Mouse (Mus musculus) activated CD4-positive, CD25-positive, alpha-beta regulatory T cell, adult 4 months (primary cell): ENCODE measurements at regions not wholly inside any gene's neighbourhood (a gene's known extent, or its start where the extent isn't known, plus 50 kb on each side); places are given as distances from the start of the nearest gene placed in this dataset.
"Not testable (repeated sequence)": the region's sequence is repeated elsewhere in the genome, so short reads cannot be mapped to it uniquely, and the experiment has no call there.

Experiments
- ATAC-seq: one replicate; pipeline ENCODE4 v1.8.0; 2017

DNA sequence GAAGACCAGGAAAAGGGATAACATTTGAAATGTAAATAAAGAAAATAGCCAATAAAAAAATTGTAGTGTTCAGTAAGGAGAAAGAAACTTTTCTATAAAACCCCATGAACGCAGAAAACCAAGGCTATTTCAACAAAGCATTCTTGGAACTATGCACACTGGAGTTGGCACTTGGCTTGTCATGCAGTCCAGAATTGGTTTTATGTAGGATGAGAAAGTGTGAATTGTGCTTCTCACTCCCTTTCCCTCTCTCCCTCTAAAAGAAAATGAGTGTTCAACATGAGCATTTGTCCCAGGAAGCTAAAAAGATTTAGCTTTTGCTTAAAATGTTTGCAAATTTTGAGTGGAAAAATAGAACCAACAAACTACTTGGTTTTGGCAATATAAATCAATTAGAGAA lies 841.6 kb upstream of the Adam24 start:
- ATAC-seq = no peak

DNA sequence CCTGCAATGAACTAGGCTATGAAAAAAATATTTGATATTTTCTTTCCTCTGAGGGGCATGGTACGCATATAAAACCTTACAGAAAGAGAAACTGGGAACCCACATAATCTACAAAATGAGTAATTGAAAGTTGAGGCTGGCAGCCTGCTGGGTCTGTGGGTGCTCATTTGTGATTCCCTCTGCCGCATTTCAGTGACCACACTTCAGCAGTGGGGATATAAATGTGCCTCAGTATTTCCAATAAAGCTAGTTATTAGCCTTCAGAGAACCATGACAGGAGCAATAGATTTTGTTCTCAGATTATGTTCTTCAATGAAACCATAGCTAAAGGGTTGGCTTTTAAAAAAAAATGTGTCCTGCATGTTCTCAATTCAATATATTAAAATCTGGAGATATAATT lies 828.0 kb upstream of the Adam24 start:
- no peak for ATAC-seq

DNA sequence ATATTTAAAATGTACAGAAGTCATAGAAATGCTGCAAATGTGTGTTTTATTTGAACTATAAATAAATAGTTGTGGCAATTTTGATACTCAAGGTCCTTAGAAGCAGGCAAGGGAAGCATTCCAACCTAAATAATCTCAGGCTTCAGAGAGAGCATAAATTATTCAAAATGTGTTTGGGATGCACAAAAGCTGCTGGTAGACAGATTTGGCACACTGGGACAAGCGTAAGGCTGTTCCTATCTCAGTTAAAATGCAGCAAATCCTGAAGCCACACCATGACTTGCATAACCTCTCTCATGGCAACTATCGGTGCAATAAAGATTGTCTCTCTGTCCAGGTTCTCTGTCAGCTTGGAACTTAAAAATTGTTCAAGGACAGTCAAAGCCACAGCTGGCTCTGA lies 812.3 kb upstream of the Adam24 start:
- no peak for ATAC-seq

DNA sequence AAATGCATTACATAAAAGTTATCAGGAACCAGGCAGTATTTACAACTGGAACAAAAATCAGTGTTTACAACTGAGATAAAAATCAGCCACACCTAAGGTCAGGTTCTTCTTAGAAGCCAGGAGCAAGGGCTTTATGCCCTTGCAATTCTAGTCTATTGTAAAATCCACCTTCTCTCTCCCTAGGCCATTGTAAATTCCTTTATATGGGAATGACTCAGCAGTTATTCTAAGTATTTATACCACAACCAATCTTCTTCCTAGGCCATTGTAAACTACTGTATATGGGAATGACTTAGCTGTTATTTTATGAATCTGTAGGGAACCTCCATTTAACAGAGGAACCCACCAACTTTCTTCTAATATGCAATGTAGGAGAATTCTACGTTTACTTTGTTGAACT lies 772.6 kb upstream of the Adam24 start:
- ATAC-seq = no peak

DNA sequence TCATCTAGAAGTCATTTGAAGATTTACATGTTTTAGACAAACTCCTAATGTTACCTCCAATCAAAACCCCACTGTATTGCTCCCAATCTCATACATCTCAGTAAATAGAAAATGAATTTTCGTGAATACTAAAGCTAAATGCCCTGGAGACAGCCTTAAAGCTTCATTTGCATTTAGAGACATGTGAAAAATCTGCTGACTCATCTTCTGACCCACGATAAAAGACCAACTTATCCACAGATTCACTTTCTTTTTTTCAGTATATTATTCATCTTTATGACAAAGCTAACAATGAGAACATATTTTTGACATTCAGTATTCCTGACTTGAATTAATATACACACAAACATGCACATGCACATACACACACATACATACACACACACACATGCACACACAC lies 762.0 kb upstream of the Adam24 start:
- ATAC-seq = no peak

GRCm38 (mm10) chr8:39921336-39921735 lies 753.5 kb upstream of the Adam24 start:
- no peak for ATAC-seq

DNA sequence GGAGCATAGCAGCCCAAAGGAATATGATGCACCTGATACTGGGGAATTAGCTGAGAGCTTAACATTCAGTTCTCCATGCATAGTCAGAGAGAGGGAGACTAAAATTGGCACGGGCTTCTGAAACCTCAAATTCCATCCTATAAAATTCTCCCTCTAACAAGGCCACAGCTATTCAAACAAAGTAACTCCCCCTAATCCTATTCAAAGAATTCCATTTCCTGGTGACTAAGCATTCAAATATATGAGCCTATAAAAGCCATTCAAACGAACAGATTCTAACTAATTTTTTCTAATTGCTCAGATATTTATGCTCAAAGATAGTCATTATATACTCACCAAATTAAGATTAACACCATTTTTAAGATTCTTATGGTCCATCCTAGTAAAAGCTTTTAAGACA lies 751.1 kb upstream of the Adam24 start:
- no peak for ATAC-seq

GRCm38 (mm10) chr8:39950178-39950896 lies 724.5 kb upstream of the Adam24 start:
- ATAC-seq = no peak

DNA sequence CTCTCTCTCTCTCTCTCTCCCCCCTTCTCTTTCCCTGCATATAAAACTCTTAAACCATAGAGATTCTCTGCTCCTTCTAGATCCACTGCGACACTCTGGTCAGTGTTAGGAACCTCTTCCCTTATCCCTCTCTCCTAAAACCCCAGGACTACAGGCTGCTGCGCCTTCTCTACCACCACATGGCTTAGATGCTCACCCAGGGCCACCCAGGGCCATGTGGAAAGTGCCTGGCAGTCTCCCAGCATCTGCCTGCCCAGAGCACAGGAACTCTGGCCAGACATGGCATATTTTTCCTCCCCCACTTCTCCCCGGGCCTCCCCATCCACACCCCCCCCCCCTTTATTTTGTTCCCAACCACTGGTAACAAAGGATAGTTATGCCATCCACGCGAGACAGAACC lies 720.4 kb upstream of the Adam24 start:
- ATAC-seq = no peak

DNA sequence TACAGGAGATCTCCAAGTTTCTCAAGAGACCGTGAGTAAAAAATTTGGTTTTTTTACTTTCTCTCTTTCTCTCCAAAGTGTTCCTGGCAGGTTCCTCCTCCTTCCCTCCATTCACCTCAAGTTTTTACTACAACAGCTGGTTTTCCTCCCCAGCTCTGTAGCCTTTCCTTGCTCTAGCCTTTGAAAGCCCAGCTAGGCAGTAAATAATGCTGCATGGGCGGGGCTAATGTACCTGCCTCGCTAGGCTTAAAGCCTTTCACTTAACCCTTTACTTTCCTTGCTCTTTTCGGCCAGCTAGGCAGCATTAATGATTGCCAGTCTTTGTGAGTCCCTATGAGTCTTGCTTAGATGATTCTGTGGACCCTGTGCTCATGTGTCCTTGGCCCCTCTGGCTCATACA lies 720.0 kb upstream of the Adam24 start:
- no peak for ATAC-seq

DNA sequence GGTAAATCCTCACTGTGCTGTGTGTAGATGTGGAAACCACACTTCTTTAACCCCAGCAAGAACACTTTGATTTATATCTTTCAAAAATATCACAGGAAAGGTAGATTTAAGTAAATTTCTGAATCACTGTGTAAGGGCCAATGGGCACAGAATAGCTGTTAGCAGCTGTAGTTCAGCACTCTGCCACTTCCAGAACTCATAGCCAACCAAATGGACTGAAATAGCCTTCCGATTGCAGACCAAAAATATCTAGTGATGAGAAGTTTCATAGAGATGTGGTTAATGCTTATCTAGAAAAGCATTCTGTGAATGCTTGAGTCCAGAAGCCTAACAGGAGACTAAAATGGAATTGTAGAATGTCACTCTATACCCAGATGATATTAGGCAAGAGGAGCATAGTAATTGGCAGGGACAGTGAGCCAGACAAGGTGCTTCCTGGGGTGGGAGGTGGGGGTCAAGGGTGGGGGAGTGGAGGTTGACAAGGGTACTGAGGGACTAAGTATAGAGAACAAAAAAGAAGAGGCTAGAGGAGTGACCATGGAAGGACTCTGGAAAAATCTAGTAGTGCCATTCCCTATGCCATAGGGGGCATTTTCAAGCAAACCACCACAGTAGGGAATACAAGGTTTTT lies 669.6 kb upstream of the Adam24 start:
- ATAC-seq = no peak

DNA sequence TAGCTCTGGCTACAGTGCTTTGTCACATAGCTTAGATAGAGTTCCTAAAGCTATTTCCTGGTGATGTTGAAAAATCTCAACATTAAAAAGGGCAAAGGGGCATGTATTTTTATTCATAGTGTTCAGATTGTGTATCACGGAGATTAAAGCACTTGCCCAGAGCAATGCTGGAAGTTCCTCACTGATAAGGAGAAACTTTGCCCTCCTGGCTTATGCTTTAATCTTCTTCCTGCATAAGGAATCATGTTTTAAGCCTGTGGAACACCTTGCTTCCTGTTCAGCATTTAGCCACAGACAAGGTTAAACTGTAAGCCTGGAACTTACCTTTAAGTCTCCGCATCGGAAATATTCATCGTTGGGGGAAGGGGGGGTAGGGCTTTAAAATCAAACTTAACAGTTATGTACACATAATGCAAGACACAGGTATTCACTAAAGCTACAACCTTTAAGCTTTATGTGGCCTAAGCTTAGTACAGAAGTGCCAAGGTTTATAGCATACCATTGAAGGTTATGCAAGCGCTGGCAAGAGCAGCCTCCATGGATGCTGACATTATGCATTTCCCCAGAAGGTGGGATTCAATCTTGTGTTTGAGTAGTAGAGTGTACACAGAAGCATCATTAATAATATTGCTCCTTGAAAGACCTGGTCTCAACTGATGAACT lies 655.5 kb upstream of the Adam24 start:
- ATAC-seq = no peak

- no peak for ATAC-seq
Observed at GRCm38 (mm10) chr8:40064145-40064544, 610.7 kb upstream of the Adam24 start.

DNA sequence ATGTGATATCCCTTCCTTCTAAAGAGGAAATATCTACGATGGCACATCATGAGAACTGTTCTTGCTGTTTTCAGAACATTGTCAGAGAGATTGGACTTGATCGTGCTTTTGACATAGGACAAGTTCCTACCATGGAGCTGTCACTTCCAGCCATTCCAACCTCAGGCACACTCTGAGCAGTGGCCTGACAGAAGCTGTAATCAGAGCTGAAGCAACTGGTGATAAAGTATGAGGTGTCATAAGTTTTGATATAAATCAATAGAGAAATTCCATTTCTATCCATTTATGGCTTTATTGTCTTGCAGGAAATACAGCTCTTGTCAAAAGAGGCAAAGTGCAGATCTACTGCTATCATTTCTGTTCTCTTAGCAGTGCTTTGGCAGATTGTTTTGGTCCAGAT lies 603.7 kb upstream of the Adam24 start:
- no peak for ATAC-seq

DNA sequence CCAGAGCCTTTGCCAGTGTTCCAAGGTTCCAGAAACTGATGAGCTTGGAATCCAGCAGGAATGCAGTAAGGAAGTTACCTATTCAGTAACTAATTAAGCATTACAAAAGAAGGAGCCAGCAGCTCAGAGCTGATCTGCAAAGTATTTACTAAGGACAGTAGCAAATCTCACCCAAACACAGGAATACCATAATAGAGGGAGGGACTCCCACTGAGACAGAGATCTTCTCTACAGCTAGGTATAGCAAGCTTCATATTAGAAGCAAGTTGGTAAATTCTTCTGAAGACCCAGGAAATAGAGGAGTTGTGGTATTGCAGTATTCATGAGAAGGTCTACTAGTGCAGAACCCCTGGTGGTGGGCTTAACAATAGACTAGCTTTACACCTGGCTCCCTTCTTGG lies 593.9 kb upstream of the Adam24 start:
- ATAC-seq = not testable (repeated sequence)

- ATAC-seq = no peak
Observed at GRCm38 (mm10) chr8:40084129-40084528, 590.7 kb upstream of the Adam24 start.

DNA sequence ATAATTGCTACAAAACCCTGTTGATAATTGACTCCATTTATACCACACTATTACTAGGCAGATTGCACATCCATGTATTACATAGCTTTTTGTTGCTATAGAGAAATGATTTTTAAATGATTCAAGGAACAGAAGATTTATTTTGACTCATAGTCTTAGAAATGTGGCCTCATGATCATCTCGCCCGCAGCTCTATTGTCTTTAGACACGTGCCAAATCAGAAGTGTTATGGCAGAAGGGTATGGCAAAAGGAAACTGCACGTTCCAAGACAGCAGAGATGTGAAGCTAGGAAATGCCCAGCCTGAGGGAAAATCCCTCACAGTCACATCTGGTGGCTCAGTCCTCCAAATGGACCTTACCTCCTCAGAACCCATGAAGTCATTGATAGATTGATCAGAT lies 585.5 kb upstream of the Adam24 start:
- no peak for ATAC-seq

DNA sequence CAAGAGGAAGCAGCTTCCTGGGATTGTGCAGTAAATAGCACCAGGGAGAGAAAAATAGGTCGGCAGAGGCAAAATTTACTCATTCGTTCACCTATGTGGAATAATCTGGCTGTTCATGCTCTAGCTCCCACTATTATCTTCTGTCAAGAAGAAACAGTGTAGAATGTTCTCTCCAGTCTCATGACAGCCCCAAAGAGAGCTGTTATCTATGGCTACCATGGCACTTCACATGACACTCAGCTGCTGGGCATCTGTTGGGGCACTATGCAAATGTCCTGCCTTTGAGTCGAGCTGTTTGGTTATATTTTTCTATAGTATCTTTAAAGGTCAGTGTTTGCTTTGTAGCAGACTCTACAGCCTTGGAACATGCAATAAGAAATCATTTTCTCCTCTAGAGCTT lies 550.5 kb upstream of the Adam24 start:
- ATAC-seq = no peak

DNA sequence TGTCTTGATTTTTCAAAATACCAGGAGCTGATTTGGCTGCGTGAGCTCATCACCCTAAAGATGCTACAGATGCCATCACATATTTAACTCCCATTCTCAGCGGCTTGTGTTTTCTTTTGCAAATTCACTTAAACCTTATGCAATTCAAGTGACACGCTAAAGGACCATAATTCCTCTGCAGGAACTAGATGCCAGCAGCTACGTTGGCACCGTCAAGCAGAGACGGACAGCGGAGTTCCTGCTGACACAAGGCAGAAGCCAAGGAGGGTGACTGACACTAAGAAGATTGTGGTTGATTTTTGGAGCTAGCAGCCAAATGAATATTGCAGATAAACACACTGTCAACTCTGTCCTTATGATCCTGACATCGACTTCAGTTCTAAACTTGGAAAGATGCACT lies 547.7 kb upstream of the Adam24 start:
- no peak for ATAC-seq

DNA sequence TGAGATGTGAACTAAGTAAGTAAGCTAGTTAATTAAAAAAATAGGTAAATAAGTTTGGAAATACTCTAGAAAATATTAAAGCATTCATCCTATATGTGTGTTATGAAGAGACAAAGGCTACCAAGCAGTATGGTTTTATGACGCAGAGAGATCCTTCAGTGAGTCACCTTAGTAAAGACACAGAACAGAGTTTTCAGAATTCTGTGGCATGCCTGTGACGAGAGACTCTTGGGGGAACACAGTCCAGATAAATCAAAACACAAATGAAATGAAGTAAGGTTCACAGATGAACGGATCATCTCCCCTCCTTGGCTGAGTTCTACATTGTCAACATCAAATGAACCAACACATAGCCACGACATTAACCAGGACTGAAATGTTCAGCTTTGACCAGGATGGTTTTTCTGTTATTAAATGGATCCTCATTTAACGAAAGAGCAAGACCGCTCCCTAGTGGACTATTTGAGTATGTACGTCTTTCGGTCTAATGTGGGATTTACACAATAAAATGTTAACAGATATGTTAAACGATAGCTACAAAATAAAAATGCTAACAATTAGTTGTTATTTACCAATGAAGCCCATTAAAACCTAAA lies 542.1 kb upstream of the Adam24 start:
- ATAC-seq = no peak

DNA sequence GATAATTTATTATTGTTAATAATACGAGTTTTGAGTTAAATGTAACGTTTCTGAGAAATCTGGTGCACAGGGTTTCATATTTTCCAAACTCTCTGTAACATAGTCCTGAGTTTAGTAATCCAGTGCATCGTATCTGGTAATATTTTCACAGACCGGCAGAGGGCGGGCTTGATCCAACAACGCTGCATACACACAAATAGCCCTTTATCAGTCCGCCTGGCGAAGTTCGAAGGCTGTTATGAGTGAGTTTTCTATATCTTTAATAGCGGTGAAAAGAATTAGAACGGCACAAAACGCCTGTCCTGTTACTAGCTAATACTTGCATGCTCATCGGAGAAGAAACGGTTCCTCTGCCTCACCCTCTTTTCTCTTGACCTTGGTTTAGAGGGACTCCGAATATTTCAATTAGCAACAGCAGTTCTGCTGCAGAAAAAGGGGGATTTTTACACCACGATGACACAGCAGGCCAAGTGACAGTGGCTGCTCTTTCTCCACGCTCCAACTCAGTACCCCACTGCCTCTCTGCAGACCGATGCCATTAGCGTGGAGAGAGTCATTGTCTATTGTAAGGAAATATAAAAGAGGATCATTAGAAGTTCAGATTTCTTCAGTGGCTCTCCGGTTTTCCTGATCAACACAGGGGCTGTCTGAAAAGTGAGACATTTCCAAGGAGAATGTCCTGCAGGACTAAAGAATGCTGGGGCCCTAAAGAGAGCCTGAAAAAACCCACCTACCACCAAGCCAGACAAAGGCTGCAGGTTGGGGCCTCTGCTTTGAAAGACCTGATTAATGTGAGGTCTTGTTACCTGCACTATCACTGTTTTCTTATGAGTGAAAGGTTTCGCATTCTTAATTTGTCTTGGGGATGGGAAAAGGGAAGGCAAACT lies 523.7 kb upstream of the Adam24 start:
- ATAC-seq = peak; percentile 23

- no peak for ATAC-seq
Observed at GRCm38 (mm10) chr8:40152451-40152850, 522.4 kb upstream of the Adam24 start.
